Mouse (Mus musculus): Measurements from ENCODE around the gene Cox8b.

GRCm38 (mm10) chr7:140853386-140853785 is 46.9 kb downstream of the Cox8b start:
- TF ChIP-seq GATA1 (IDR thresholded peaks at IDR 0.05; ENCODE audit: low read length): no peak
- TF ChIP-seq TAL1 (IDR thresholded peaks at IDR 0.05; ENCODE audit: low read length): no peak

All from erythroblast, embryonic 14.5 days (primary cell).